Mouse (Mus musculus): ENCODE measurements around the gene Snph. TPM values are rescaled to one million over a fixed set of nuclear protein-coding genes. Genes with fewer than 3 reads are reported as not detected.

Gene Snph
- polyA plus RNA-seq, 1 experiment: 0.31 TPM

- Histone ChIP-seq H3K27me3 (replicated peaks; ENCODE audit: control insufficient read depth, insufficient read depth, low read length) (no peaks in the 10 kb centered on the region), H3K27ac (ENCODE audit: insufficient read depth, low read depth, low read length) (no peak overlapping the region), H3K36me3 (ENCODE audit: control insufficient read depth, insufficient read depth, low read length) (no peaks in the 10 kb centered on the region), H3K4me3 (ENCODE audit: insufficient read depth, low read depth, low read length) (no peak overlapping the region), H3K4me1 (ENCODE audit: control insufficient read depth, insufficient read depth, low read length) (no peaks in the 10 kb centered on the region)
- TF ChIP-seq POLR2A (IDR thresholded peaks at IDR 0.05; ENCODE audit: low read depth, low read length) (no peak), CTCF (conservative IDR thresholded peaks at IDR 0.05; ENCODE audit: insufficient read depth, insufficient read length, low read depth, low read length) (no peak)
- DNase-seq: no peak
- WGBS: 67% methylated on average over 4 of the region's 4 CpGs
Observed at GRCm38 (mm10) chr2:151602106-151602505, 30.3 kb downstream of the Snph start.

- Histone ChIP-seq H3K4me3 (ENCODE audit: insufficient read depth, low read depth, low read length) (no peak overlapping the region), H3K36me3 (ENCODE audit: control insufficient read depth, insufficient read depth, low read length) (no peaks in the 10 kb centered on the region), H3K27ac (ENCODE audit: insufficient read depth, low read depth, low read length) (no peak overlapping the region), H3K4me1 (ENCODE audit: control insufficient read depth, insufficient read depth, low read length) (no peaks in the 10 kb centered on the region), H3K27me3 (replicated peaks; ENCODE audit: control insufficient read depth, insufficient read depth, low read length) (no peaks in the 10 kb centered on the region)
- 55% methylated on average over 2 of the region's 2 CpGs for WGBS
- DNase-seq: no peak
- TF ChIP-seq CTCF (conservative IDR thresholded peaks at IDR 0.05; ENCODE audit: insufficient read depth, insufficient read length, low read depth, low read length) (no peak), POLR2A (IDR thresholded peaks at IDR 0.05; ENCODE audit: low read depth, low read length) (no peak)
Observed at GRCm38 (mm10) chr2:151598068-151598467, 34.3 kb downstream of the Snph start.

GRCm38 (mm10) chr2:151587306-151587705, 45.1 kb downstream of the Snph start:
- Histone ChIP-seq H3K4me1 (ENCODE audit: control insufficient read depth, insufficient read depth, low read length) (no peaks in the 10 kb centered on the region), H3K36me3 (ENCODE audit: control insufficient read depth, insufficient read depth, low read length) (no peaks in the 10 kb centered on the region), H3K4me3 (ENCODE audit: insufficient read depth, low read depth, low read length) (no peak overlapping the region), H3K27ac (ENCODE audit: insufficient read depth, low read depth, low read length) (no peak overlapping the region), H3K27me3 (replicated peaks; ENCODE audit: control insufficient read depth, insufficient read depth, low read length) (no peaks in the 10 kb centered on the region)
- WGBS: 49% methylated on average over 9 of the region's 9 CpGs
- DNase-seq: peak; percentile 44
- TF ChIP-seq POLR2A (IDR thresholded peaks at IDR 0.05; ENCODE audit: low read depth, low read length) (no peak), CTCF (conservative IDR thresholded peaks at IDR 0.05; ENCODE audit: insufficient read depth, insufficient read length, low read depth, low read length) (no peak)

GRCm38 (mm10) chr2:151586807-151587206, 45.6 kb downstream of the Snph start:
- 96% methylated on average over 1 of the region's 1 CpGs for WGBS
- Histone ChIP-seq H3K4me3 (ENCODE audit: insufficient read depth, low read depth, low read length) (no peak overlapping the region), H3K27me3 (replicated peaks; ENCODE audit: control insufficient read depth, insufficient read depth, low read length) (no peaks in the 10 kb centered on the region)

GRCm38 (mm10) chr2:151585934-151586333, 46.5 kb downstream of the Snph start:
- Histone ChIP-seq H3K4me1 (ENCODE audit: control insufficient read depth, insufficient read depth, low read length) (no peaks in the 10 kb centered on the region), H3K27ac (ENCODE audit: insufficient read depth, low read depth, low read length) (no peak overlapping the region), H3K36me3 (ENCODE audit: control insufficient read depth, insufficient read depth, low read length) (no peaks in the 10 kb centered on the region), H3K4me3 (ENCODE audit: insufficient read depth, low read depth, low read length) (no peak overlapping the region), H3K27me3 (replicated peaks; ENCODE audit: control insufficient read depth, insufficient read depth, low read length) (no peaks in the 10 kb centered on the region)
- 52% methylated on average over 3 of the region's 3 CpGs for WGBS
- DNase-seq: no peak
- TF ChIP-seq POLR2A (IDR thresholded peaks at IDR 0.05; ENCODE audit: low read depth, low read length): no peak
- peak; percentile 46 for TF ChIP-seq CTCF (conservative IDR thresholded peaks at IDR 0.05; ENCODE audit: insufficient read depth, insufficient read length, low read depth, low read length)

More at GRCm38 (mm10) chr2:151586807-151587206, 45.6 kb downstream of the Snph start:
- DNase-seq: no peak
- H3K36me3 ChIP-seq (ENCODE audit: control insufficient read depth, insufficient read depth, low read length): no peaks in the 10 kb centered on the region
- H3K4me1 ChIP-seq (ENCODE audit: control insufficient read depth, insufficient read depth, low read length): no peaks in the 10 kb centered on the region
- H3K27ac ChIP-seq (ENCODE audit: insufficient read depth, low read depth, low read length): no peak overlapping the region
- TF ChIP-seq POLR2A (IDR thresholded peaks at IDR 0.05; ENCODE audit: low read depth, low read length) (no peak), CTCF (conservative IDR thresholded peaks at IDR 0.05; ENCODE audit: insufficient read depth, insufficient read length, low read depth, low read length) (no peak)

GRCm38 (mm10) chr2:151580945-151581344, 51.4 kb downstream of the Snph start:
- Histone ChIP-seq H3K4me3 (ENCODE audit: insufficient read depth, low read depth, low read length) (no peak overlapping the region), H3K27me3 (replicated peaks; ENCODE audit: control insufficient read depth, insufficient read depth, low read length) (no peaks in the 10 kb centered on the region), H3K36me3 (ENCODE audit: control insufficient read depth, insufficient read depth, low read length) (no peaks in the 10 kb centered on the region), H3K27ac (ENCODE audit: insufficient read depth, low read depth, low read length) (no peak overlapping the region), H3K4me1 (ENCODE audit: control insufficient read depth, insufficient read depth, low read length) (no peaks in the 10 kb centered on the region)
- DNase-seq: no peak
- whole genome bisulfite sequencing: 38% methylated on average over 1 of the region's 1 CpGs
- TF ChIP-seq CTCF (conservative IDR thresholded peaks at IDR 0.05; ENCODE audit: insufficient read depth, insufficient read length, low read depth, low read length) (no peak), POLR2A (IDR thresholded peaks at IDR 0.05; ENCODE audit: low read depth, low read length) (no peak)

GRCm38 (mm10) chr2:151579183-151579582, 53.2 kb downstream of the Snph start:
- TF ChIP-seq CTCF (conservative IDR thresholded peaks at IDR 0.05; ENCODE audit: insufficient read depth, insufficient read length, low read depth, low read length): no peak
- no peak for TF ChIP-seq POLR2A (IDR thresholded peaks at IDR 0.05; ENCODE audit: low read depth, low read length)
- no peak overlapping the region for H3K27ac ChIP-seq (ENCODE audit: insufficient read depth, low read depth, low read length)
- no peaks in the 10 kb centered on the region for H3K36me3 ChIP-seq (ENCODE audit: control insufficient read depth, insufficient read depth, low read length)
- H3K4me1 ChIP-seq (ENCODE audit: control insufficient read depth, insufficient read depth, low read length): no peaks in the 10 kb centered on the region; the same call in 1 of the 2 replicates
- H3K27me3 ChIP-seq (replicated peaks; ENCODE audit: control insufficient read depth, insufficient read depth, low read length): no peaks in the 10 kb centered on the region
- 65% methylated on average over 4 of the region's 4 CpGs for WGBS
- H3K4me3 ChIP-seq (ENCODE audit: insufficient read depth, low read depth, low read length): no peak overlapping the region
- DNase-seq: no peak

All from kidney, adult 2 months (tissue).